Mouse (Mus musculus): ENCODE measurements around the gene Klf12. TPM values are rescaled to one million over a fixed set of nuclear protein-coding genes. Genes with fewer than 3 reads are reported as not detected.

The Klf12 gene
- polyA plus RNA-seq, 1 experiment: 25.4 TPM

- DNase-seq (ENCODE audit: extremely low spot score in 1 of 2, low spot score in 1 of 2): no peak
These were observed 47.7 kb downstream of the Klf12 start for GRCm38 (mm10) chr14:100236757-100237156.

GRCm38 (mm10) chr14:100235746-100236145 lies 48.7 kb downstream of the Klf12 start:
- no peak for DNase-seq (ENCODE audit: extremely low spot score in 1 of 2, low spot score in 1 of 2)

GRCm38 (mm10) chr14:100231384-100231783 lies 53.1 kb downstream of the Klf12 start:
- DNase-seq (ENCODE audit: extremely low spot score in 1 of 2, low spot score in 1 of 2): no peak

- DNase-seq (ENCODE audit: extremely low spot score in 1 of 2, low spot score in 1 of 2): no peak
These were observed 56.4 kb downstream of the Klf12 start for GRCm38 (mm10) chr14:100228120-100228519.

- DNase-seq (ENCODE audit: extremely low spot score in 1 of 2, low spot score in 1 of 2): no peak
These were observed 56.8 kb downstream of the Klf12 start for GRCm38 (mm10) chr14:100227717-100228116.

GRCm38 (mm10) chr14:100224151-100224550 lies 60.3 kb downstream of the Klf12 start:
- no peak for DNase-seq (ENCODE audit: extremely low spot score in 1 of 2, low spot score in 1 of 2)

GRCm38 (mm10) chr14:100222260-100222659 lies 62.2 kb downstream of the Klf12 start:
- DNase-seq (ENCODE audit: extremely low spot score in 1 of 2, low spot score in 1 of 2): no peak

- DNase-seq (ENCODE audit: extremely low spot score in 1 of 2, low spot score in 1 of 2): no peak
These were observed 69.2 kb downstream of the Klf12 start for GRCm38 (mm10) chr14:100215213-100215785.

GRCm38 (mm10) chr14:100213066-100213465 lies 71.4 kb downstream of the Klf12 start:
- peak; percentile 49 to 70 for DNase-seq (ENCODE audit: extremely low spot score in 1 of 2, low spot score in 1 of 2)

GRCm38 (mm10) chr14:100211826-100212117 lies 72.7 kb downstream of the Klf12 start:
- DNase-seq (ENCODE audit: extremely low spot score in 1 of 2, low spot score in 1 of 2): no peak

GRCm38 (mm10) chr14:100211036-100211825 lies 73.2 kb downstream of the Klf12 start:
- peak; percentile 72 to 88 for DNase-seq (ENCODE audit: extremely low spot score in 1 of 2, low spot score in 1 of 2)

- DNase-seq (ENCODE audit: extremely low spot score in 1 of 2, low spot score in 1 of 2): peak in 1 of 2 experiments; percentile 43
These were observed 74.6 kb downstream of the Klf12 start for GRCm38 (mm10) chr14:100209814-100210419.

GRCm38 (mm10) chr14:100207081-100207480 lies 77.4 kb downstream of the Klf12 start:
- DNase-seq (ENCODE audit: extremely low spot score in 1 of 2, low spot score in 1 of 2): no peak

- DNase-seq (ENCODE audit: extremely low spot score in 1 of 2, low spot score in 1 of 2): no peak
These were observed 78.3 kb downstream of the Klf12 start for GRCm38 (mm10) chr14:100206207-100206606.

GRCm38 (mm10) chr14:100200058-100200688 lies 84.3 kb downstream of the Klf12 start:
- no peak for DNase-seq (ENCODE audit: extremely low spot score in 1 of 2, low spot score in 1 of 2)

GRCm38 (mm10) chr14:100198636-100199035 lies 85.8 kb downstream of the Klf12 start:
- DNase-seq (ENCODE audit: extremely low spot score in 1 of 2, low spot score in 1 of 2): peak in 1 of 2 experiments; percentile 41

- no peak for DNase-seq (ENCODE audit: extremely low spot score in 1 of 2, low spot score in 1 of 2)
These were observed 87.3 kb downstream of the Klf12 start for GRCm38 (mm10) chr14:100197199-100197598.

- no peak for DNase-seq (ENCODE audit: extremely low spot score in 1 of 2, low spot score in 1 of 2)
These were observed 94.8 kb downstream of the Klf12 start for GRCm38 (mm10) chr14:100189490-100190197.

GRCm38 (mm10) chr14:100187372-100187771 lies 97.1 kb downstream of the Klf12 start:
- DNase-seq (ENCODE audit: extremely low spot score in 1 of 2, low spot score in 1 of 2): no peak

GRCm38 (mm10) chr14:100177796-100178195 lies 106.7 kb downstream of the Klf12 start:
- DNase-seq (ENCODE audit: extremely low spot score in 1 of 2, low spot score in 1 of 2): peak in 1 of 2 experiments; percentile 16

GRCm38 (mm10) chr14:100165075-100165474 lies 119.4 kb downstream of the Klf12 start:
- DNase-seq (ENCODE audit: extremely low spot score in 1 of 2, low spot score in 1 of 2): no peak

All from frontal cortex, adult 2 months (tissue).